Mouse (Mus musculus) midbrain, postnatal 0 days (tissue): ENCODE results near the gene Fam171a2. TPM values are rescaled to one million over a fixed set of nuclear protein-coding genes. Genes with fewer than 3 reads are reported as not detected.

Experiments used
- ATAC-seq: fragments of 200-750 bp; cut with Nextera tagmentation; 2 replicates; pipeline ENCODE4 v1.8.0; 2017; ENCODE audit warnings: moderate number of reproducible peaks, mild to moderate bottlenecking, moderate TSS enrichment, moderate library complexity; ENCODE audit not compliant: low FRiP score
- DNase-seq: peaks from one replicate; pipeline ENCODE4 v3.0.0-alpha.2; 2015; ENCODE audit warnings: low spot score
- H3K27ac ChIP-seq: fragments of 300-500 bp; sonication (generic); 2 replicates; pipeline ENCODE4 v1.5.1; 2014; ENCODE audit warnings: low read depth, mild to moderate bottlenecking, low read length, mixed read lengths
- H3K27me3 ChIP-seq: fragments of 300-500 bp; sonication (generic); 2 replicates; pipeline ENCODE4 v1.6.1; 2014; ENCODE audit warnings: low read length, control low read depth, mixed read lengths; ENCODE audit not compliant: insufficient read depth
- H3K36me3 ChIP-seq: fragments of 300-500 bp; sonication (generic); 2 replicates; pipeline ENCODE4 v1.6.1; 2014; ENCODE audit warnings: low read length, control low read depth, mixed read lengths; ENCODE audit not compliant: insufficient read depth
- H3K4me1 ChIP-seq: fragments of 300-500 bp; sonication (generic); 2 replicates; pipeline ENCODE4 v1.6.1; 2014; ENCODE audit warnings: mild to moderate bottlenecking, control low read depth, antibody characterized with exemption, low read length, mixed read lengths; ENCODE audit not compliant: insufficient read depth
- H3K4me2 ChIP-seq: fragments of 300-500 bp; sonication (generic); 2 replicates; pipeline ENCODE4 v1.6.1; 2014; ENCODE audit warnings: low read depth, mild to moderate bottlenecking, low read length, mixed read lengths; ENCODE audit not compliant: poor library complexity, severe bottlenecking
- H3K4me3 ChIP-seq: fragments of 300-500 bp; sonication (generic); 2 replicates; pipeline ENCODE4 v1.5.1; 2014; ENCODE audit warnings: low read depth, mild to moderate bottlenecking, low read length, moderate library complexity
- H3K9ac ChIP-seq: fragments of 300-500 bp; sonication (generic); replicated peaks from 2 replicates; pipeline ENCODE4 v1.6.1; 2014; ENCODE audit warnings: mild to moderate bottlenecking, low read length, moderate library complexity, mixed read lengths; ENCODE audit not compliant: poor library complexity, severe bottlenecking
- H3K9me3 ChIP-seq: fragments of 300-500 bp; sonication (generic); 2 replicates; pipeline ENCODE4 v1.6.1; 2016; ENCODE audit warnings: low read length, control low read depth
- CTCF ChIP-seq: IDR thresholded peaks from 2 replicates; pipeline ENCODE4 v1.5.1; 2016; ENCODE audit warnings: antibody characterized with exemption, mild to moderate bottlenecking
- WGBS: fragments of 180-500 bp; shearing (Covaris S2); extraction: QIAGEN DNeasy Blood & Tissue Kit; methylation state at CpG from one replicate; pipeline ENCODE4 v1.1.7; 2014; 5-methylcytosine and 5-hydroxymethylcytosine counted together
- polyA plus RNA-seq: library from polyadenylated mRNA; unstranded; fragments of >200 nt; fragmentation: Nextera tagmentation; extraction: Ambion mirVana; gene quantifications from 2 replicates; pipeline ENCODE4 v1.2.1, GENCODE M21; 2015
- total RNA-seq: library from RNA; depleted of rRNA; stranded (reverse); fragments of >200 nt; gene quantifications from 2 replicates; pipeline ENCODE4 v1.2.3, GENCODE M21; 2014

Gene Fam171a2
- total and polyA plus RNA-seq, 2 experiments from 2014 or later, result 25.4 to 605 TPM

- no peak for ATAC-seq
- Histone ChIP-seq H3K27ac (peak overlapping the region; percentile 34), H3K4me1 (peaks cover 8% of the 10 kb centered on the region), H3K4me3 (peak overlapping the region; percentile 5; the same call in 1 of the 2 replicates), H3K4me2 (peak overlapping the region; percentile 20), H3K27me3 (no peaks in the 10 kb centered on the region), H3K36me3 (no peaks in the 10 kb centered on the region), H3K9me3 (no peaks in the 10 kb centered on the region), H3K9ac (no peak overlapping the region)
- DNase-seq, result peak; percentile 84
- TF ChIP-seq CTCF, result no peak
- WGBS, result 12% methylated on average over 26 of the region's 26 CpGs
Measured at GRCm38 (mm10) chr11:102465713-102466436, 18.4 kb upstream of the Fam171a2 start.

GRCm38 (mm10) chr11:102464901-102465300 lies 17.4 kb upstream of the Fam171a2 start:
- no peak for TF ChIP-seq CTCF
- ATAC-seq, result no peak
- H3K36me3 ChIP-seq, result no peaks in the 10 kb centered on the region
- WGBS, result 94% methylated on average over 6 of the region's 6 CpGs
- H3K9ac ChIP-seq, result no peak overlapping the region
- DNase-seq, result no peak
- H3K4me2 ChIP-seq, result no peak overlapping the region
- peaks cover 8% of the 10 kb centered on the region for H3K4me1 ChIP-seq
- no peak overlapping the region for H3K27ac ChIP-seq
- no peaks in the 10 kb centered on the region for H3K9me3 ChIP-seq
- no peaks in the 10 kb centered on the region for H3K27me3 ChIP-seq
- H3K4me3 ChIP-seq, result no peak overlapping the region

GRCm38 (mm10) chr11:102461764-102462163 lies 14.3 kb upstream of the Fam171a2 start:
- H3K9ac ChIP-seq, result no peak overlapping the region
- WGBS, result 84% methylated on average over 3 of the region's 3 CpGs
- H3K36me3 ChIP-seq, result no peaks in the 10 kb centered on the region
- no peak for TF ChIP-seq CTCF
- H3K9me3 ChIP-seq, result no peaks in the 10 kb centered on the region
- H3K4me2 ChIP-seq, result no peak overlapping the region
- DNase-seq (no peak), ATAC-seq (no peak)
- H3K27ac ChIP-seq, result no peak overlapping the region
- H3K27me3 ChIP-seq, result no peaks in the 10 kb centered on the region
- no peaks in the 10 kb centered on the region; the same call in 1 of the 2 replicates for H3K4me1 ChIP-seq
- H3K4me3 ChIP-seq, result no peak overlapping the region

- ATAC-seq (no peak), DNase-seq (no peak)
- H3K27me3 ChIP-seq, result no peaks in the 10 kb centered on the region
- no peak for TF ChIP-seq CTCF
- H3K4me3 ChIP-seq, result no peak overlapping the region
- no peak overlapping the region for H3K4me2 ChIP-seq
- no peaks in the 10 kb centered on the region; the same call in 1 of the 2 replicates for H3K4me1 ChIP-seq
- no peaks in the 10 kb centered on the region for H3K36me3 ChIP-seq
- 57% methylated on average over 16 of the region's 16 CpGs for WGBS
- no peaks in the 10 kb centered on the region for H3K9me3 ChIP-seq
- no peak overlapping the region for H3K27ac ChIP-seq
- no peak overlapping the region for H3K9ac ChIP-seq
Measured at GRCm38 (mm10) chr11:102460541-102460940, 13.1 kb upstream of the Fam171a2 start.

GRCm38 (mm10) chr11:102455740-102456396 lies 8.4 kb upstream of the Fam171a2 start:
- DNase-seq, result peak; percentile 85
- Histone ChIP-seq H3K4me1 (no peaks in the 10 kb centered on the region; the same call in 1 of the 2 replicates), H3K4me3 (peak overlapping the region; percentile 54), H3K36me3 (no peaks in the 10 kb centered on the region), H3K4me2 (peak overlapping the region; percentile 85), H3K9me3 (no peaks in the 10 kb centered on the region), H3K9ac (peak overlapping the region; percentile 66), H3K27me3 (no peaks in the 10 kb centered on the region), H3K27ac (peak overlapping the region; percentile 27; the same call in 1 of the 2 replicates)
- peak; percentile 50 for TF ChIP-seq CTCF
- WGBS, result 2% methylated on average over 33 of the region's 40 CpGs
- peak; percentile 80 for ATAC-seq

- H3K27me3 ChIP-seq, result no peaks in the 10 kb centered on the region
- H3K4me1 ChIP-seq, result peaks cover 2% of the 10 kb centered on the region; the same call in 1 of the 2 replicates
- no peak overlapping the region for H3K9ac ChIP-seq
- no peak overlapping the region for H3K4me2 ChIP-seq
- no peaks in the 10 kb centered on the region for H3K9me3 ChIP-seq
- DNase-seq, result no peak
- no peaks in the 10 kb centered on the region for H3K36me3 ChIP-seq
- no peak overlapping the region for H3K27ac ChIP-seq
- WGBS, result 23% methylated on average over 10 of the region's 10 CpGs
- no peak for TF ChIP-seq CTCF
- H3K4me3 ChIP-seq, result no peak overlapping the region
- no peak for ATAC-seq
Measured at GRCm38 (mm10) chr11:102453131-102453530, 5.6 kb upstream of the Fam171a2 start.
